Mouse (Mus musculus) CH12.LX (cell line): ENCODE data around the gene Focad. TPM values are rescaled to one million over a fixed set of nuclear protein-coding genes. Genes with fewer than 3 reads are reported as not detected.

Experiments used
- DNase-seq: peaks from one replicate; pipeline ENCODE4 v3.0.0-alpha.2; 2013; ENCODE audit errors: extremely low read depth
- H3K27ac ChIP-seq: 2 replicates; pipeline ENCODE4 v1.5.1; 2012; ENCODE audit warnings: low read depth, mild to moderate bottlenecking, control low read depth, moderate library complexity; ENCODE audit not compliant: insufficient read depth
- H3K27me3 ChIP-seq: replicated peaks from 2 replicates; pipeline ENCODE3; 2012; ENCODE audit warnings: inconsistent platforms
- H3K36me3 ChIP-seq, 2 experiments: replicated peaks in 1 of 2; 2 replicates each; pipeline versions ENCODE3 to v1.6.1; 2012; ENCODE audit warnings: inconsistent platforms in 1 of 2, low read length in 1 of 2, mild to moderate bottlenecking in 1 of 2, mixed read lengths in 1 of 2, moderate library complexity in 1 of 2; ENCODE audit not compliant: control insufficient read depth in 1 of 2, insufficient read depth in 1 of 2
- H3K4me1 ChIP-seq, 2 experiments: 2 replicates each; pipeline ENCODE4 v1.6.1; 2012; ENCODE audit warnings: inconsistent platforms in 1 of 2, moderate library complexity in 1 of 2; ENCODE audit not compliant: insufficient read depth in 2 of 2, control insufficient read depth in 1 of 2
- H3K4me2 ChIP-seq: 2 replicates; pipeline ENCODE4 v1.6.1; 2012; ENCODE audit warnings: low read depth, mild to moderate bottlenecking, control low read depth; ENCODE audit not compliant: poor library complexity, insufficient read depth, severe bottlenecking
- H3K4me3 ChIP-seq, 3 experiments: fragments of 150-350 bp in 1 of 3; sonication (generic) in 1 of 3; replicated peaks in 1 of 3; 2 replicates each; pipeline versions ENCODE3 to v1.5.1; 2011 to 2012; ENCODE audit warnings: low read depth in 2 of 3, low read length in 2 of 3, mild to moderate bottlenecking in 2 of 3, moderate library complexity in 2 of 3, control low read depth in 1 of 3, improper control_type of control experiment in 1 of 3, inconsistent platforms in 1 of 3, mixed read lengths in 1 of 3; ENCODE audit not compliant: poor library complexity in 1 of 3
- H3K79me2 ChIP-seq: replicated peaks from 2 replicates; pipeline ENCODE4 v1.6.1; 2012; ENCODE audit warnings: mild to moderate bottlenecking, moderate library complexity; ENCODE audit not compliant: control insufficient read depth, poor library complexity, insufficient read depth, severe bottlenecking; ENCODE audit errors: extremely low read depth
- H3K9ac ChIP-seq: 2 replicates; pipeline ENCODE4 v1.6.1; 2012; ENCODE audit warnings: low read depth, mild to moderate bottlenecking, control low read depth, moderate library complexity; ENCODE audit not compliant: insufficient read depth
- H3K9me3 ChIP-seq: replicated peaks from 2 replicates; pipeline ENCODE3; 2012; ENCODE audit warnings: low read length, inconsistent platforms, mixed read lengths
- CHD1 ChIP-seq: IDR thresholded peaks from 2 replicates; pipeline ENCODE4 v1.6.1; 2012; ENCODE audit warnings: low read depth, low read length, improper control_type of control experiment, inconsistent platforms
- CHD2 ChIP-seq: IDR thresholded peaks from 2 replicates; pipeline ENCODE4 v1.6.1; 2011; ENCODE audit warnings: low read length, improper control_type of control experiment
- CTCF ChIP-seq, 2 experiments: IDR thresholded peaks in 1 of 2; conservative IDR thresholded peaks in 1 of 2; 2 replicates each; pipeline ENCODE4 v1.5.1; 2011 to 2012; ENCODE audit warnings: low read depth in 2 of 2, low read length in 2 of 2, improper control_type of control experiment in 1 of 2, inconsistent platforms in 1 of 2, mild to moderate bottlenecking in 1 of 2, moderate library complexity in 1 of 2
- EP300 ChIP-seq: IDR thresholded peaks from 2 replicates; pipeline ENCODE4 v1.6.1; 2011; ENCODE audit warnings: low read length, improper control_type of control experiment
- HCFC1 ChIP-seq: IDR thresholded peaks from 2 replicates; pipeline ENCODE4 v1.6.1; 2012; ENCODE audit warnings: low read depth, mild to moderate bottlenecking, inconsistent platforms, low read length, improper control_type of control experiment
- IRF4 ChIP-seq: IDR thresholded peaks from 2 replicates; pipeline ENCODE4 v1.6.1; 2014; ENCODE audit warnings: low read depth, mild to moderate bottlenecking, inconsistent platforms, low read length, improper control_type of control experiment
- JUN ChIP-seq: IDR thresholded peaks from 2 replicates; pipeline ENCODE4 v1.6.1; 2011; ENCODE audit warnings: low read depth, mild to moderate bottlenecking, low read length, improper control_type of control experiment, moderate library complexity; ENCODE audit not compliant: insufficient read depth
- JUND ChIP-seq: conservative IDR thresholded peaks from 2 replicates; pipeline ENCODE4 v1.6.1; 2011; ENCODE audit warnings: low read depth, low read length, improper control_type of control experiment
- MAFK ChIP-seq: IDR thresholded peaks from 2 replicates; pipeline ENCODE4 v1.6.1; 2011; ENCODE audit warnings: low read length, improper control_type of control experiment; ENCODE audit not compliant: insufficient replicate concordance
- MAZ ChIP-seq: IDR thresholded peaks from 2 replicates; pipeline ENCODE4 v1.6.1; 2012; ENCODE audit warnings: low read depth, mild to moderate bottlenecking, inconsistent platforms, low read length, improper control_type of control experiment, moderate library complexity
- MEF2A ChIP-seq: IDR thresholded peaks from 2 replicates; pipeline ENCODE4 v1.6.1; 2014; ENCODE audit warnings: low read depth, mild to moderate bottlenecking, inconsistent platforms, low read length, improper control_type of control experiment, borderline replicate concordance
- MXI1 ChIP-seq: IDR thresholded peaks from 2 replicates; pipeline ENCODE4 v1.6.1; 2011; ENCODE audit warnings: mild to moderate bottlenecking, low read depth, low read length, improper control_type of control experiment
- MYC ChIP-seq: IDR thresholded peaks from 2 replicates; pipeline ENCODE4 v1.6.1; 2011; ENCODE audit warnings: low read depth, mild to moderate bottlenecking, improper control_type of control experiment, low read length
- PAX5 ChIP-seq: IDR thresholded peaks from 2 replicates; pipeline ENCODE4 v1.6.1; 2012; ENCODE audit warnings: low read length, inconsistent platforms, mixed read lengths
- POLR2A ChIP-seq: IDR thresholded peaks from 2 replicates; pipeline ENCODE4 v1.6.1; 2011; ENCODE audit warnings: low read depth, mild to moderate bottlenecking, improper control_type of control experiment, low read length
- POLR2AphosphoS2 ChIP-seq: IDR thresholded peaks from 2 replicates; pipeline ENCODE4 v1.6.1; 2011; ENCODE audit warnings: low read depth, low read length, improper control_type of control experiment
- RAD21 ChIP-seq: IDR thresholded peaks from 2 replicates; pipeline ENCODE4 v1.6.1; 2011; ENCODE audit warnings: low read depth, mild to moderate bottlenecking, low read length, improper control_type of control experiment, moderate library complexity
- TBP ChIP-seq: conservative IDR thresholded peaks from 2 replicates; pipeline ENCODE4 v1.6.1; 2011; ENCODE audit warnings: low read depth, low read length, improper control_type of control experiment
- UBTF ChIP-seq: IDR thresholded peaks from 2 replicates; pipeline ENCODE4 v1.6.1; 2012; ENCODE audit warnings: low read depth, mild to moderate bottlenecking, inconsistent platforms, low read length, improper control_type of control experiment, moderate library complexity
- USF1 ChIP-seq: IDR thresholded peaks from 2 replicates; pipeline ENCODE4 v1.6.1; 2014; ENCODE audit warnings: low read depth, mild to moderate bottlenecking, inconsistent platforms, low read length, improper control_type of control experiment
- ZKSCAN1 ChIP-seq: IDR thresholded peaks from 2 replicates; pipeline ENCODE4 v1.6.1; 2012; ENCODE audit warnings: low read depth, inconsistent platforms, low read length, improper control_type of control experiment, borderline replicate concordance
- ZMIZ1 ChIP-seq: IDR thresholded peaks from 2 replicates; pipeline ENCODE4 v1.6.1; 2012; ENCODE audit warnings: low read depth, mild to moderate bottlenecking, inconsistent platforms, low read length, improper control_type of control experiment
- dilution Hi-C: fragments of 300-500 bp; cut with MboI; formaldehyde crosslinking; loops from 2 replicates; pipeline ENCODE4 v1.14.3; 2020; ENCODE audit warnings: low sequenced_read_pairs; ENCODE audit not compliant: extremely low pct_unique_long_range_greater_than_20kb, extremely low pct_ligation_motif_present
- in situ Hi-C: fragments of 300-500 bp; cut with MboI; formaldehyde crosslinking; loops from 3 replicates; pipeline ENCODE4 v1.14.3; 2019; ENCODE audit warnings: low sequenced_read_pairs, low pct_ligation_motif_present, low pct_unique_long_range_greater_than_20kb, mixed read lengths
- polyA plus RNA-seq: library from polyadenylated mRNA; unstranded; fragments of >175 nt; gene quantifications from 2 replicates; pipeline ENCODE4 v1.2.1, GENCODE M21; 2012; ENCODE audit warnings: low read depth; ENCODE audit not compliant: insufficient read length
- total RNA-seq, 2 experiments: library from RNA; depleted of rRNA; stranded (reverse); fragments of 300-350 nt in 1 of 2; fragments of >200 nt in 1 of 2; gene quantifications; 2 replicates each; pipeline ENCODE4 v1.2.3; 2012 to 2014

Focad gene
- total and polyA plus RNA-seq, 3 experiments, result 17.3 to 18.9 (median 18.2) TPM

- no peak overlapping the region for H3K4me3 ChIP-seq
- H3K4me1 ChIP-seq, result peaks cover 0 to 12% of the 10 kb centered on the region in 2 experiments; a peak in 2 of 4 replicates
- no peaks in the 10 kb centered on the region for H3K27me3 ChIP-seq
- no peak overlapping the region for H3K9ac ChIP-seq
- DNase-seq, result peak; percentile 26
- H3K36me3 ChIP-seq, result no peaks in the 10 kb centered on the region
- H3K4me2 ChIP-seq, result peak overlapping the region; percentile 21; the same call in 1 of the 2 replicates
- in situ Hi-C loops, result no loop called here
- no peaks in the 10 kb centered on the region for H3K9me3 ChIP-seq
- no peaks in the 10 kb centered on the region for H3K79me2 ChIP-seq
- no peak overlapping the region for H3K27ac ChIP-seq
- TF ChIP-seq CTCF (conservative IDR thresholded peaks at IDR 0.05 in 1 of 2, IDR thresholded peaks at IDR 0.05 in 1 of 2; ENCODE audit: low read depth in 2 of 2, low read length in 2 of 2) (no peak), ZKSCAN1 (no peak), TBP (no peak), MYC (no peak), IRF4 (peak; percentile 30; the same call in 1 of the 2 replicates), HCFC1 (no peak), USF1 (no peak)
- dilution Hi-C loops, result no loop called here
Measured at GRCm38 (mm10) chr4:88432412-88433024, 338.1 kb downstream of the Focad start.

- dilution Hi-C loops, result no loop called here
- Histone ChIP-seq H3K27ac (no peak overlapping the region), H3K4me3 (no peak overlapping the region), H3K4me1 (peaks cover 3 to 28% of the 10 kb centered on the region in 2 experiments; a peak in 2 of 4 replicates), H3K79me2 (no peaks in the 10 kb centered on the region), H3K9me3 (no peaks in the 10 kb centered on the region), H3K9ac (no peak overlapping the region), H3K4me2 (no peak overlapping the region), H3K36me3 (no peaks in the 10 kb centered on the region), H3K27me3 (no peaks in the 10 kb centered on the region)
- in situ Hi-C loops, result no loop called here
- DNase-seq, result no peak
- TF ChIP-seq UBTF (no peak), USF1 (no peak), ZMIZ1 (no peak), MEF2A (no peak), EP300 (no peak), PAX5 (no peak), CHD2 (no peak), MAFK (no peak), MXI1 (no peak), ZKSCAN1 (no peak), POLR2AphosphoS2 (no peak), MAZ (no peak), RAD21 (no peak), POLR2A (no peak), HCFC1 (no peak), JUND (no peak), CTCF (conservative IDR thresholded peaks at IDR 0.05 in 1 of 2, IDR thresholded peaks at IDR 0.05 in 1 of 2; ENCODE audit: low read depth in 2 of 2, low read length in 2 of 2) (no peak), JUN (no peak), CHD1 (no peak)
Measured at GRCm38 (mm10) chr4:88436593-88437165, 342.2 kb downstream of the Focad start.
